Mouse (Mus musculus): ENCODE data around the gene Vwa7. TPM values are rescaled to one million over a fixed set of nuclear protein-coding genes. Genes with fewer than 3 reads are reported as not detected.

Gene Vwa7
- total and polyA plus RNA-seq, 2 experiments from 2014 or later, result 0.08 to 0.14 TPM

- H3K4me3 ChIP-seq (ENCODE audit: low read depth, low read length), result no peak overlapping the region
- DNase-seq (no peak), ATAC-seq (no peak)
- H3K27ac ChIP-seq (ENCODE audit: low read depth, low read length), result no peak overlapping the region
- H3K9me3 ChIP-seq (ENCODE audit: low read length), result no peaks in the 10 kb centered on the region
- 83% methylated on average over 17 of the region's 17 CpGs for WGBS
- no peak overlapping the region for H3K9ac ChIP-seq
- H3K36me3 ChIP-seq (ENCODE audit: insufficient read depth), result no peaks in the 10 kb centered on the region
- H3K4me2 ChIP-seq (ENCODE audit: low read depth), result no peak overlapping the region
- H3K4me1 ChIP-seq (ENCODE audit: insufficient read depth), result 0 out of 2 replicates have a peak, but pooled peaks cover 8% of the 10 kb centered on the region
- H3K27me3 ChIP-seq (ENCODE audit: insufficient read depth, low read length), result peaks cover 4% of the 10 kb centered on the region
- no peak for TF ChIP-seq CTCF (IDR thresholded peaks at IDR 0.05; ENCODE audit: low read depth)
Observed at GRCm38 (mm10) chr17:35068213-35068914, 52.0 kb downstream of the Vwa7 start.

GRCm38 (mm10) chr17:35070556-35071229 is 54.3 kb downstream of the Vwa7 start:
- no peak for TF ChIP-seq CTCF (IDR thresholded peaks at IDR 0.05; ENCODE audit: low read depth)
- DNase-seq, result no peak
- Histone ChIP-seq H3K4me2 (ENCODE audit: low read depth) (no peak overlapping the region), H3K36me3 (ENCODE audit: insufficient read depth) (no peaks in the 10 kb centered on the region), H3K9me3 (ENCODE audit: low read length) (no peaks in the 10 kb centered on the region), H3K4me1 (ENCODE audit: insufficient read depth) (no peaks in the 10 kb centered on the region), H3K27me3 (ENCODE audit: insufficient read depth, low read length) (no peaks in the 10 kb centered on the region), H3K4me3 (ENCODE audit: low read depth, low read length) (no peak overlapping the region), H3K9ac (no peak overlapping the region), H3K27ac (ENCODE audit: low read depth, low read length) (no peak overlapping the region)
- no peak for ATAC-seq
- 62% methylated on average over 6 of the region's 6 CpGs for WGBS

DNA sequence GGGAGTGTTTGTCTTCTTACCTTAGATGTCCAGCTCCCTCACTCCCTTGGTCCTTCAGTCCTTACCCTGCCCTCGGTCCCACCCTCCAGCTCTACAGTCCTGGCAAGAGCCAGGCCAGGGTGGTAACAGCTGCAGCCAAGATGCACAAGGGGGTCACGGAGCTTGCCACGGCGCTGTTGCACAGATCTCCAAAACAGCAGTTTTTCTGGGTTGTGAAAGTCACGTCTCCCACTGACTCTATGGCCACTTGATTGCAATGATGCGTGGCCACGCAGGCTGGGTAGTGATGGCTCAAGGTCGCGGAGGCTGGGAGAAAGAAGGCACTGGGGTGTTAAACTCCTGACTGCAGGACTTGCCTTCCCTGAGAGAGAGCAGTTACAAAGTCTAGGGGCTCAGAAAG is 55.1 kb downstream of the Vwa7 start:
- DNase-seq (no peak), ATAC-seq (no peak)
- no peaks in the 10 kb centered on the region for H3K9me3 ChIP-seq (ENCODE audit: low read length)
- no peak overlapping the region for H3K27ac ChIP-seq (ENCODE audit: low read depth, low read length)
- no peak overlapping the region for H3K4me2 ChIP-seq (ENCODE audit: low read depth)
- H3K4me1 ChIP-seq (ENCODE audit: insufficient read depth), result no peaks in the 10 kb centered on the region
- 86% methylated on average over 9 of the region's 9 CpGs for WGBS
- no peak overlapping the region for H3K4me3 ChIP-seq (ENCODE audit: low read depth, low read length)
- H3K27me3 ChIP-seq (ENCODE audit: insufficient read depth, low read length), result no peaks in the 10 kb centered on the region
- TF ChIP-seq CTCF (IDR thresholded peaks at IDR 0.05; ENCODE audit: low read depth), result no peak
- H3K9ac ChIP-seq, result no peak overlapping the region
- H3K36me3 ChIP-seq (ENCODE audit: insufficient read depth), result no peaks in the 10 kb centered on the region

DNA sequence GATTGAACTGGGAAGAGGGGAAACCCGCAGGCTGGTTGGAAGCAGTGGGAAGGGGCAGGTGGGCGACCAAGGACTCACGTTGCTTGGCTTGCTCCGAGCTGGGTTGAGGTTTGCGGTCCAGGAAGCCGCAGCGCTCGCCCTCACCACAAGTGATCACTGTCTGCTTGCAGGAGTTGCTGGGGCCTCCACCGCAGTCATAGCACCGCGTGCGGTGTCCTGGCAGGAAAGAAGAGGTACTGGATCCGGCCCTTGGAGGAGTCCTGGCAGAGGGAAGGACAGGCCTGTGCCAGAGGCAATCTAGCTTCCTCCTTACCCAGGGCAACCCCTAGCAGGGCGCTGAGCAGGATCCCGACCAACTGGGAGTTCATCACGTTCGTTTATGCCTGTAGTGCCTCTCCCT is 57.7 kb downstream of the Vwa7 start:
- Histone ChIP-seq H3K27me3 (ENCODE audit: insufficient read depth, low read length) (no peaks in the 10 kb centered on the region), H3K27ac (ENCODE audit: low read depth, low read length) (no peak overlapping the region), H3K4me1 (ENCODE audit: insufficient read depth) (0 out of 2 replicates have a peak, but pooled peaks cover 5% of the 10 kb centered on the region), H3K4me3 (ENCODE audit: low read depth, low read length) (no peak overlapping the region), H3K9ac (no peak overlapping the region), H3K36me3 (ENCODE audit: insufficient read depth) (no peaks in the 10 kb centered on the region), H3K4me2 (ENCODE audit: low read depth) (no peak overlapping the region), H3K9me3 (ENCODE audit: low read length) (no peaks in the 10 kb centered on the region)
- 48% methylated on average over 14 of the region's 17 CpGs for WGBS
- ATAC-seq, result no peak
- TF ChIP-seq CTCF (IDR thresholded peaks at IDR 0.05; ENCODE audit: low read depth), result no peak
- no peak for DNase-seq

Other genes with a start within 250 kb of the Vwa7 start
Only the 30 nearest of the 46 such genes appear.
- 25.2 and 32.6 TPM in 2 replicates for gene Zbtb12, start 137.1 kb upstream of the Vwa7 start, total RNA-seq (2014; rRNA removed)
- 5.3 and 7.7 TPM in 2 replicates for gene Zbtb12, start 137.1 kb upstream of the Vwa7 start, polyA plus RNA-seq (2015; fragmentation: Nextera tagmentation; extraction: Ambion mirVana)
- not detected in 2 replicates for gene Gm20547, start 134.5 kb upstream of the Vwa7 start, total RNA-seq (2014; rRNA removed)
- not detected in 2 replicates for gene Gm20547, start 134.5 kb upstream of the Vwa7 start, polyA plus RNA-seq (2015; fragmentation: Nextera tagmentation; extraction: Ambion mirVana)
- 2.6 and 6.1 TPM in 2 replicates for gene C2, start 118.3 kb upstream of the Vwa7 start, total RNA-seq (2014; rRNA removed)
- 3.0 and 3.5 TPM in 2 replicates for gene C2, start 118.3 kb upstream of the Vwa7 start, polyA plus RNA-seq (2015; fragmentation: Nextera tagmentation; extraction: Ambion mirVana)
- gene Ehmt2, start 118.1 kb upstream of the Vwa7 start, total RNA-seq (2014; rRNA removed), result 293 and 302 TPM in 2 replicates
- gene Ehmt2, start 118.1 kb upstream of the Vwa7 start, polyA plus RNA-seq (2015; fragmentation: Nextera tagmentation; extraction: Ambion mirVana), result 45.5 and 61.8 TPM in 2 replicates
- gene Slc44a4, start 102.1 kb upstream of the Vwa7 start, total RNA-seq (2014; rRNA removed), result not detected in 2 replicates
- gene Slc44a4, start 102.1 kb upstream of the Vwa7 start, polyA plus RNA-seq (2015; fragmentation: Nextera tagmentation; extraction: Ambion mirVana), result 0.06 TPM in 1 of 2 replicates, not detected in the other
- gene Neu1, start 85.3 kb upstream of the Vwa7 start, total RNA-seq (2014; rRNA removed), result 36.7 and 36.8 TPM in 2 replicates
- 33.5 and 34.5 TPM in 2 replicates for gene Neu1, start 85.3 kb upstream of the Vwa7 start, polyA plus RNA-seq (2015; fragmentation: Nextera tagmentation; extraction: Ambion mirVana)
- 5.2 and 8.1 TPM in 2 replicates for gene Hspa1b, start 57.3 kb upstream of the Vwa7 start, total RNA-seq (2014; rRNA removed)
- 0.42 and 0.52 TPM in 2 replicates for gene Hspa1b, start 57.3 kb upstream of the Vwa7 start, polyA plus RNA-seq (2015; fragmentation: Nextera tagmentation; extraction: Ambion mirVana)
- gene Gm20481, start 46.7 kb upstream of the Vwa7 start, total RNA-seq (2014; rRNA removed), result not detected in 2 replicates
- not detected in 2 replicates for gene Gm20481, start 46.7 kb upstream of the Vwa7 start, polyA plus RNA-seq (2015; fragmentation: Nextera tagmentation; extraction: Ambion mirVana)
- gene Hspa1a, start 44.4 kb upstream of the Vwa7 start, total RNA-seq (2014; rRNA removed), result 7.9 and 13.8 TPM in 2 replicates
- 7.6 and 8.5 TPM in 2 replicates for gene Hspa1a, start 44.4 kb upstream of the Vwa7 start, polyA plus RNA-seq (2015; fragmentation: Nextera tagmentation; extraction: Ambion mirVana)
- 0.24 and 0.46 TPM in 2 replicates for gene Hspa1l, start 43.9 kb upstream of the Vwa7 start, total RNA-seq (2014; rRNA removed)
- 0.36 and 0.50 TPM in 2 replicates for gene Hspa1l, start 43.9 kb upstream of the Vwa7 start, polyA plus RNA-seq (2015; fragmentation: Nextera tagmentation; extraction: Ambion mirVana)
- 29.1 and 38.9 TPM in 2 replicates for gene Lsm2, start 34.7 kb upstream of the Vwa7 start, total RNA-seq (2014; rRNA removed)
- gene Lsm2, start 34.7 kb upstream of the Vwa7 start, polyA plus RNA-seq (2015; fragmentation: Nextera tagmentation; extraction: Ambion mirVana), result 111 and 120 TPM in 2 replicates
- 84.4 and 93.4 TPM in 2 replicates for gene Vars, start 15.6 kb upstream of the Vwa7 start, total RNA-seq (2014; rRNA removed)
- 36.7 and 45.4 TPM in 2 replicates for gene Vars, start 15.6 kb upstream of the Vwa7 start, polyA plus RNA-seq (2015; fragmentation: Nextera tagmentation; extraction: Ambion mirVana)
- gene Sapcd1, start 11.4 kb downstream of the Vwa7 start, total RNA-seq (2014; rRNA removed), result 2.2 and 2.7 TPM in 2 replicates
- 1.6 TPM in 2 replicates for gene Sapcd1, start 11.4 kb downstream of the Vwa7 start, polyA plus RNA-seq (2015; fragmentation: Nextera tagmentation; extraction: Ambion mirVana)
- 1.3 and 2.2 TPM in 2 replicates for gene Msh5, start 30.2 kb downstream of the Vwa7 start, total RNA-seq (2014; rRNA removed)
- 1.1 and 1.3 TPM in 2 replicates for gene Msh5, start 30.2 kb downstream of the Vwa7 start, polyA plus RNA-seq (2015; fragmentation: Nextera tagmentation; extraction: Ambion mirVana)
- 26.8 and 29.3 TPM in 2 replicates for gene Clic1, start 33.4 kb downstream of the Vwa7 start, total RNA-seq (2014; rRNA removed)
- 47.9 and 50.5 TPM in 2 replicates for gene Clic1, start 33.4 kb downstream of the Vwa7 start, polyA plus RNA-seq (2015; fragmentation: Nextera tagmentation; extraction: Ambion mirVana)
- gene Ddah2, start 42.5 kb downstream of the Vwa7 start, total RNA-seq (2014; rRNA removed), result 167 and 220 TPM in 2 replicates
- 261 and 299 TPM in 2 replicates for gene Ddah2, start 42.5 kb downstream of the Vwa7 start, polyA plus RNA-seq (2015; fragmentation: Nextera tagmentation; extraction: Ambion mirVana)
- not detected in 2 replicates for gene Ly6g6c, start 48.8 kb downstream of the Vwa7 start, total RNA-seq (2014; rRNA removed)
- not detected in 2 replicates for gene Ly6g6c, start 48.8 kb downstream of the Vwa7 start, polyA plus RNA-seq (2015; fragmentation: Nextera tagmentation; extraction: Ambion mirVana)
- gene Mpig6b, start 49.6 kb downstream of the Vwa7 start, total RNA-seq (2014; rRNA removed), result not detected in 2 replicates
- gene Mpig6b, start 49.6 kb downstream of the Vwa7 start, polyA plus RNA-seq (2015; fragmentation: Nextera tagmentation; extraction: Ambion mirVana), result 0.08 TPM in 2 replicates
- 0.38 and 3.9 TPM in 2 replicates for gene Ly6g6e, start 60.3 kb downstream of the Vwa7 start, total RNA-seq (2014; rRNA removed)
- gene Ly6g6e, start 60.3 kb downstream of the Vwa7 start, polyA plus RNA-seq (2015; fragmentation: Nextera tagmentation; extraction: Ambion mirVana), result 2.9 and 3.9 TPM in 2 replicates
- 3.8 TPM in 1 of 2 replicates, not detected in the other for gene Ly6g6d, start 61.5 kb downstream of the Vwa7 start, total RNA-seq (2014; rRNA removed)
- gene Ly6g6d, start 61.5 kb downstream of the Vwa7 start, polyA plus RNA-seq (2015; fragmentation: Nextera tagmentation; extraction: Ambion mirVana), result 1.2 and 1.6 TPM in 2 replicates
- 0.23 TPM in 1 of 2 replicates, not detected in the other for gene Ly6g6f, start 69.0 kb downstream of the Vwa7 start, total RNA-seq (2014; rRNA removed)
- not detected in 2 replicates for gene Ly6g6f, start 69.0 kb downstream of the Vwa7 start, polyA plus RNA-seq (2015; fragmentation: Nextera tagmentation; extraction: Ambion mirVana)
- 139 and 202 TPM in 2 replicates for gene Abhd16a, start 72.7 kb downstream of the Vwa7 start, total RNA-seq (2014; rRNA removed)
- 92.8 and 96.3 TPM in 2 replicates for gene Abhd16a, start 72.7 kb downstream of the Vwa7 start, polyA plus RNA-seq (2015; fragmentation: Nextera tagmentation; extraction: Ambion mirVana)
- not detected in 2 replicates for gene Ly6g5c, start 91.7 kb downstream of the Vwa7 start, total RNA-seq (2014; rRNA removed)
- gene Ly6g5c, start 91.7 kb downstream of the Vwa7 start, polyA plus RNA-seq (2015; fragmentation: Nextera tagmentation; extraction: Ambion mirVana), result not detected in 2 replicates
- gene Ly6g5b, start 98.8 kb downstream of the Vwa7 start, total RNA-seq (2014; rRNA removed), result 0.54 and 1.1 TPM in 2 replicates
- gene Ly6g5b, start 98.8 kb downstream of the Vwa7 start, polyA plus RNA-seq (2015; fragmentation: Nextera tagmentation; extraction: Ambion mirVana), result 0.55 and 1.1 TPM in 2 replicates
- gene Gpank1, start 104.9 kb downstream of the Vwa7 start, total RNA-seq (2014; rRNA removed), result 16.9 and 20.5 TPM in 2 replicates
- gene Gpank1, start 104.9 kb downstream of the Vwa7 start, polyA plus RNA-seq (2015; fragmentation: Nextera tagmentation; extraction: Ambion mirVana), result 19.7 and 20.8 TPM in 2 replicates
- 240 and 247 TPM in 2 replicates for gene Csnk2b, start 105.5 kb downstream of the Vwa7 start, total RNA-seq (2014; rRNA removed)
- gene Csnk2b, start 105.5 kb downstream of the Vwa7 start, polyA plus RNA-seq (2015; fragmentation: Nextera tagmentation; extraction: Ambion mirVana), result 334 and 335 TPM in 2 replicates
- 15.3 and 26.2 TPM in 2 replicates for gene D17H6S53E, start 109.8 kb downstream of the Vwa7 start, total RNA-seq (2014; rRNA removed)
- gene D17H6S53E, start 109.8 kb downstream of the Vwa7 start, polyA plus RNA-seq (2015; fragmentation: Nextera tagmentation; extraction: Ambion mirVana), result 7.4 and 8.0 TPM in 2 replicates
- gene Apom, start 115.5 kb downstream of the Vwa7 start, total RNA-seq (2014; rRNA removed), result 0.71 and 0.77 TPM in 2 replicates
- gene Apom, start 115.5 kb downstream of the Vwa7 start, polyA plus RNA-seq (2015; fragmentation: Nextera tagmentation; extraction: Ambion mirVana), result not detected in 2 replicates
- 285 and 340 TPM in 2 replicates for gene Bag6, start 118.6 kb downstream of the Vwa7 start, total RNA-seq (2014; rRNA removed)
- gene Bag6, start 118.6 kb downstream of the Vwa7 start, polyA plus RNA-seq (2015; fragmentation: Nextera tagmentation; extraction: Ambion mirVana), result 68.2 and 71.9 TPM in 2 replicates
- 112 and 155 TPM in 2 replicates for gene Prrc2a, start 148.3 kb downstream of the Vwa7 start, total RNA-seq (2014; rRNA removed)
- 56.7 and 85.3 TPM in 2 replicates for gene Prrc2a, start 148.3 kb downstream of the Vwa7 start, polyA plus RNA-seq (2015; fragmentation: Nextera tagmentation; extraction: Ambion mirVana)

Data from forebrain, postnatal 0 days (tissue).